Mouse (Mus musculus) spleen, embryonic (tissue): ENCODE results near the gene Pmvk.

Source experiments
- CTCF ChIA-PET: fragments of 350-600 bp; sonication (Branson Sonifier 250); formaldehyde crosslinking; loops from one replicate; lab custom pipeline; 2022; lab: Charles Lee

Gene Pmvk

DNA sequence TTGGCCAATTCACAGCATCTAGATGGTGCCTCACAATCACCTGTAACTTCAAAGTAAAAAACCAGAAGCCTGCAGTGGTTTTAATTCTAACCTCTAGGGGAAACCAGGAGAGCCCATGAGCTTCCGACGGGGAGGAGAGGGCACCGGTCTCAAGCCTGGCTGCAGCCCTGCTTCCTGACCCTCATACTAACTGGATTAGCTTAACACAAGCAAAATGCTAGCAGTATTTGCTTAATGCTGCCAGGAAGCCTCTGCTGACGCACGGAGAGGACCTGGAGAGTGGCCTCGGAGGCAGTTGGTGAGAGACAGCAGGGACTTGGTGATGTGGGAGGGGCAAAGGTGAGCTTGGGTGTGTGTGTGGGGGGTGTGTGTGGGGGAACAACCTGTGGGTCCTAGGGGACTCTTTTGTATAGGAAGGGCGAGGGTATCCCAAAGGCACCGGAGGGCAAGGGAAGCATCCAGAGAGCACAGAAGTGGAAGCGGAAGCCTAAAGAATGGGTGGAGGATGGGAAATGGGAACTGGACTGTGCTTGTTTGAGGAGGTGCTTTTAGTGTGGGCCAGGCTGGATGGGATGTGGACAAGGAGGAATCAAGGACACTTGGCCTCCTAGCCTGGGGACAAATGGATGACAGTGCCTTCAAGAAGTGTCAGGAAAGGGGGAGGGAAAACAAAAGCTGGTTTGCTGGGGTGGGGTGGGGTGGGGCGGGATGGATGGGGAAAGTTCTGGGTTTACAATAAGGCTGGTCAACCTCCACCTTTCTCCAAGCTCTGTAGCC lies at the start of gene Pmvk:
Gene Pmvk, plus strand, starts transcription at position 141 of the 777 bp plus-strand sequence.
- CTCF ChIA-PET = interaction anchor here (0.6 kb wide), 1 partner anchor 1148 kb away, joined by 6 read pairs; no protein-coding TSS in a partner anchor

DNA sequence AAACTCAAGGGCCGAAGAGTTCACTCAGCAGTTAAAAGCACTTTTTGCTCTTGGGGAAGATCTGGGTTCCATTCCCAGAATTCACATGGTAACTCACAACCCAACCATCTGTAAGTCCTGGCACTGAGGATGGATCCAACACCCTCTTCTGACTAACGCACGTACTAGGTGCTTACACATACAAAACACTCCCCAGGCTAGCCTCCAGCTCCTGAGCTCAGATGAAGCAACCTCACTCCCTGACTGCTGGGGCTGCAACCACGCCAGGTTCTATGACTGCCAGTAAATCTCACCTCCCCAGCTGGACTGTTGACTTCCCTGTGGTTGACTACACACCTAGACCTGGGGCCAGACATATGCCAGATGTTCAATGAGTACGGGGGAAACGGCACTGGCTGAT lies 47.5 kb upstream of the Pmvk start:
- CTCF ChIA-PET = no interaction called here

DNA sequence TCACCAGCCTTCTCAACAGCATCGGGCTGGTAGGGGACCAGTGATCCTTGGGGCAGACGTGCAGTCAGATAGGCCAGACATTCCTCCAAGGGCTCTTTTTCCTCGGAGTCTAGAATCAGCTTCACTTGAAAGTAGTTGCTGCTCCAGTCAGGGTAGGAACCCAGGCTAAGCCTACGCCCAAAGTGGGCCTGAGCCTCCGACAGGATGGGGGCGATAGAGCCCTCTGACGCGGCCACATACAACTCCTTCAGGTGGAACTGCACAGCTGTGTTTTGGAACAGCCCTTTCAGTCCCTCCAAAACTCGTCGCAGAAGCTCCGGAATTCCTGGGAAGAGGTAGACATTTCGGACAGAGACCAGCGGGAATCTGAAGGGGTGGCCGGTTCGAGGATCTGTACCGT lies 45.9 kb upstream of the Pmvk start:
- CTCF ChIA-PET = interaction anchor here (1.2 kb wide), 1 partner anchor 59 kb away, joined by 3 read pairs; no protein-coding TSS in a partner anchor

DNA sequence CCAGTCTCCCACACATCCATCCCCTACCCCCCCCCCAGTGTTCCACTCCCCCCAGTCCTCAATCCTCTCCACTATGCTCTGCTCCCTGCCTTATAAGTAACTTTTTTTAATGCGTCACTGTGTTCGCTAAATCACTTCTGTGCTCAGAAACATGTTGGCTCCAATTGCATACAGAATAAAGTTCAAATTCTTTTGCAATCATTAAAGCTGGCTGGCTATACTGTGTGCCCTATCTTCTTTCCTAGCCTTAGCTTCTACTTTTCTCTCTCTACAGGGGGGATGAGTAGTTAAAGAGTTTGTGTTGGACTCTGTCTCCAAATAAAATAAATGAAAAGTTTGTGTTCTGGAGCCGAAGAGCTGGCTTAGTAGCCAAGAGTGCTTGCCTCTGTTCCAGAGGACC lies 44.6 kb upstream of the Pmvk start:
- CTCF ChIA-PET = interaction anchor here (0.6 kb wide), 1 partner anchor 49 kb away, joined by 4 read pairs; no protein-coding TSS in a partner anchor

DNA sequence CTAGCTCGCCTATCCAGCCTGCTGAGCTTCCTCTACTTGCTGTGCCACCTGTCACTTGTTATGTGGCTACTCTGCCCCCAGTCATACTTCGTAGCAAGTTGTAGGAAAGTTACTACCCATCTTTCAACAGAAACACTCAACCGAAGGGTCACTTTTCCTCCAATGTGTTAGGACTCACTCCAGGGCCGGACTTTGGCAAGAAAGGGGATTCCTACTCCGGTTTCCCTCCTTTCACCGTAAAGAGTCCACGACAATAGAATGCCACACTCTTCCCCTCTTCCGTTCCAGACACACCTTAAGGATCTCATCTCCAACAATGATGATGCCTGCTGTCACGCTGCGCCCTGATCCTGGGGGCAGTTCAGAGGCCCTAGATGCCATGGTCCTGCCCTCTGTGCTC lies 43.5 kb upstream of the Pmvk start:
- CTCF ChIA-PET = no interaction called here

DNA sequence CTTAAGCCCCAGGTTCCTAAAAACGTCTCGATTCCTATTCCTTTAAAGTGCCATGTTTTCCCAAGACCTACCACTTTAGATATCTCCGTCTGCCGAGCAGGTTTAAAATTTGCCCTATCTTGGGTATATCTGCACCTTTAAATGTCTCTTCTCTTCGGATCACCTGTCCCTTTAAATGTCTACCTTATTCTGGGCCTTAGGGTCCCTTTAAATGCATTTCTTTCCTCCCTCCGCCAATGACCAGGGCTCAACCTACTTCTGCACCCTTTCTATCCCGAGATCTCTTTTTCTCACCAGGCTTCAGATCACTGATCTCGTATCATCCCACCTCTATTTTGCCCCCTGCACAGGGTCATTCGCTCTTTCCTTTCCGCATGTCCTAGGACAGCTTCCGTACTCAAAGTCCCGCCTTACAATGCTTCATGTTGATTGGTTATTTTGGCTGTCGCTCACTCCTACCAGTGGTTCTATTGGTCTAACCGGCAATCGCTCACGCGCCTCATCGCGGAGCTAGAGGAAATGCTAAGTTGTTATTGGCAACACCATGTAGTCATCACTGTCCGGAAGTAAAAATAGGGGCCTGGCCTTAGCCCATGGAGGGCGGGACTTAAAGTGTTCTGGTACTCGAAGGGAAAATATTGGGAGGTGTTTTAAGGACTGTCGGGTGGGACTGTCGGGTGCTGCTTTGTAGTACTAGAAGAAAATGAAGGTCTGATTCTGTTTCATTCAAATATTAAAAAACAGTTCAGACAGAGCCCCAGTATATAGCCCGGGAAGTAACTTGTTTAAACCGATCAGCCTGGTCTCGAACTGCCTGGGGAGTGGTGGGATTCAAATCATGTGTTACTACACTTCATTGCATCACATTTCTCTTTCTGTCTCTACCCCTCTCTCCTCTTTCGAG lies 42.6 kb upstream of the Pmvk start, which contains the start of gene Flad1:
Gene Flad1, minus strand, starts transcription at position 381 of the 904 bp plus-strand sequence.
- CTCF ChIA-PET = no interaction called here

DNA sequence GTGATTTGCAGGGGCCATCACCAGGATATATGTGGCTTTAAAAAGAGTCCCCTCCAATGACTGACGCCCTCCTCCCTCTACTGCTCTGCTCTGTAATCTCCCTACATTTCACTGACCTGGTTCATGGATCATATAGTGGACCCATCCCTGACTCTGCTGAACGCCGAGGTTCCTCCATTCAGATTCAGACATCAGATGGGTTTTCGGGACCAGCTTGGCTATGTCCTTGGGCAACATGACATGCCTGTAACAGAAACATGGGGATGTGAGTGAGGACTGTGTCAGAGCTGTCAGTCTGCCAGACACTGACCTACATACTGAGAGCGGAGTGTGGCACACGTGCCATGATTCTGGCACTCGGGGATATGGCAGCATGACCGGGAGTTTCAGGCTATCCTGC lies 38.2 kb upstream of the Pmvk start:
- CTCF ChIA-PET = interaction anchor here (0.5 kb wide), 1 partner anchor 558 kb away, joined by 8 read pairs; no protein-coding TSS in a partner anchor

DNA sequence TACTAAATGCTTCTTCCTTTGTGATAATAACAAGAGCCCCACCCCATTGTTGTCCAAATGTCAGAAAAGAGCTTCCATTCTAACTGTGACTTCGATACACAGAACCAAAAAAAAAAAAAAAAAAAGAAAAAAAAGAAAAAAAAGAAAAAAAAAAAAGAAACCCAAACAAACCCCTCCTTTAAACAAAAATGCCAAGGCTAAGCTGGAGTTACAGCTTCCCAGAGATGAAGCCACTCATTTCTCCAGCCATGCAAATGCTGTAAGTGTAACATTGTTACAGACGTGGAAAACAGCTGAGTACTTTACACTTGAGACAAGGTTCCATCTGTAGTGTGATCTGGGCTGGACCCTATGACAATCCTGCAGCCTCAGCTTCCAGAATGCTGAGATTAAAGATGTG lies 37.2 kb upstream of the Pmvk start:
- CTCF ChIA-PET = interaction anchor here (0.6 to 0.7 kb wide), 4 partner anchors 27 to 79 kb away, joined by 4 to 9 read pairs (median 4); no protein-coding TSS in a partner anchor

DNA sequence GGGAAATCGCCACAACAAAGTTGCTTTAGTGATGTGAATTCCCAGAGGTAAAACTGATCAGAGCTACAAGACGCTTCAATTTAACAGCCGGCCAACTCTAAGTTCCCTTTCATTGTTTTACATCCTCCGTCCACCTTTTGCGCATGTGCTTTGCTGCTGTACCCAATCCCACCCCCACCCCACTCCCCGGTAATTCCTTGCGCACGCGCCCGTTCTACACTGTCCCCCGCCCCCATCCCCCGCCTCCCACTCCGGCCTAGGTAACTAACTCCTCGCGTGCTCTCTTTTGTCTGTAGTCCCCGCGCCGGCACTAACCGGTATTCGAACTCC lies 36.5 kb upstream of the Pmvk start:
- CTCF ChIA-PET = no interaction called here

DNA sequence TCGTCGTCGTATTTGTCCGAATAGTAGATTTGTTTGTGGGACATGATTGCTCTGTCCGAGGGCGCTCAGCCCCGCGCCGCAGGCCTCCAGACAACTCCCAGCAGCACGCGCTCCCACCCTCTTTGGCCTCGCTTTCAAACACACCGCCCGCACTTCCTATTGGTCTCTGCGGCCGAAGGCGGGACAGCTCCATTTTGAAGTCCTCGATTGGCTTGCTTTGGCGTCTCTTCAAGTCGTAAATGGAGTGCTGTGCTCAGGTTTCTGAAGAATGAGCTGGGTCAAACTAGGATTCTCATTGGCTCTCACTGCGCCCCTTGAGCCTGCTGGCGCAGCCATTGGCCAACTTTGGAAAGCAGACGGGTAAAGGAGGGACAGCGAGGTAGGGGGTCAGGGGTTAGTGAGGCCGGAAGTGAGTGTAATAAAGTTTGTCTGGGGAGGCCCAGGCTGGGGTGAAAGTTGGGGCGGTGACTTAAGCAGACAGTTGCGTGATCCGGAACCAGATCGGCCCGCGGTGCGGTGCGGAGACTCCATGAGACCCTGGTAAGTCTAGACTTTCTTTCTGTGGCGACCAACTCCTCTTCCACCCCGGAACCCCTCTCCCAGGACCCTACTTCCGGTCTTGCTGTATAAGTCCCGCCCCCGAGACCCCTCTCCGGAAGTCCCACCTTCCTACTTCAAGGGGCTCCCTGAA lies 36.0 kb upstream of the Pmvk start, which contains the start of the genes Cks1b and Shc1:
Gene Cks1b, minus strand, starts transcription at position 214 of the 691 bp plus-strand sequence.
Gene Shc1, plus strand, starts transcription at position 274 of the 691 bp plus-strand sequence.
- CTCF ChIA-PET = no interaction called here

DNA sequence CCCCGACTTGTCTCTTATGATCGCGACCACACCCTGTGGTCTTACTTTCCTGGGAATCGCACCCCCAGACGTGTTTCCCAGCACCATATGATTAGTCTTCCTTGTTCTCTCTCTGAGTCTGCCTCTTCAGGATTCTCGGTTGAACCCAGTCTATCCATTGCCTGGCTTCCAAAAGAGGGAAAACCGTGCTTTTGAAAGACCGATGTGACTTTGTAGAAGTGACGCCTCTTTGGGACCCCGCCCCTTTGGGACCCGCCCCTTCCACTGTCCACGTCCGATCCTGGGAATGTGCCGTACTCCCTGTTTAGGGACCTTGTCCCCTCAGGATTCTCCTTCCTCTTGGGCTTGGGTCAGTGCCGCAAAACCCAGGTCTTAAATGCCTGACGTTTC lies 35.5 kb upstream of the Pmvk start:
- CTCF ChIA-PET = no interaction called here

DNA sequence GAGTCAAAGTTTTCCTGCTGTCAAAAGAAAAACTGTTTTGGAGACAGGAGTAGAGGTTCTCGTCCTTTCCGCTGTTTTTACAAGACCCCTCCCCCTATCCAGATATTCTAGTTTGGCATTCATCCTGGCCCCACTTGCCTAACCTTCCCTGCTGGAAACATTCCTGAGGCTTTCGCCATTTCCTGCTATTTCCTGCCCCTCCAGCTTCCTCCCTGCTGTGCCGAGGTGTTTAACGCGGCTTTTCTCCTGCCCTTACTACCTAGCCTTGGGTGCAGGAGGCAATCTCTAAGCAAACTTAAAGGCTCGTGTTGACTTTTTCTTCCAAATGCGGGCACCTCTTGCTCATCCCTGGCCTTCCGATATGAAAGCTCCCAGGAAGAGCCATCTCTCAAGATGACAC lies 34.8 kb upstream of the Pmvk start:
- CTCF ChIA-PET = no interaction called here

DNA sequence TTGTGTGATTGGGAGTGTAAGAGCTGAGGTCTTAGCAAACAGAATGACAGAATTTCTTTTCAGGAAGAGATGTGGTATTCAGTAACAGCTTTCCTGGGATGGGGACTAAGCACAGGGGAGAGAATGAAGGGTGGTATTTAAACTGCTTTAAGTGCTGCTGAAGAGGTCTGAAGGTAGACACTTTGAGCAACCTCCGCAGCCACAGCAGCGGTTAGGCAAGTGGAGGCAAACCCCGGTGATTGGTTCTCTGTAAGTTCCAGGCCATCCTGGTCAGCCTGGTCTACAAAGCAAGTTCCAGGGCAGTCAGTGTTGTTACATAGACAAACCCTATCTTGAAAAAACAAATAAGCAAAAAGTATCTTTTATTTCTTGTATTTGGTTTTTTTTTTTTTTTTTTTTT lies 34.4 kb upstream of the Pmvk start:
- CTCF ChIA-PET = no interaction called here

DNA sequence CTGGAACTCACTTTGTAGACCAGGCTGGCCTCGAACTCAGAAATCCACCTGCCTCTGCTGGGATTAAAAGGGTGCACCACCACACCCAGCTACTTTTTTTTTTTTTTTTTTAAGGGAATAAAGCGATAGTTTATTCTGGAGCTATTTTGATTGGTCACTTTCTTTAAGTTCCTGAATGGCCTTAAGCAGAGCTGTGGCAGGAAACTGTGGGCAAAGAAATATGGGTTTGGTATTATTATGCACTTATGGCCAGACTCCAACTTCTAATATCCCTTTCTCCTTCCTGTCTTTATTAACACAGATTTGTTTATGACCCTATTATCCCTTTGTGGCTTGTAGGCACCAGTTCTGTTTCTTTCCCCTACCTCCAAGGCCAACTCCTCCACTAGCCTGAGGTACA lies 33.9 kb upstream of the Pmvk start:
- CTCF ChIA-PET = no interaction called here

DNA sequence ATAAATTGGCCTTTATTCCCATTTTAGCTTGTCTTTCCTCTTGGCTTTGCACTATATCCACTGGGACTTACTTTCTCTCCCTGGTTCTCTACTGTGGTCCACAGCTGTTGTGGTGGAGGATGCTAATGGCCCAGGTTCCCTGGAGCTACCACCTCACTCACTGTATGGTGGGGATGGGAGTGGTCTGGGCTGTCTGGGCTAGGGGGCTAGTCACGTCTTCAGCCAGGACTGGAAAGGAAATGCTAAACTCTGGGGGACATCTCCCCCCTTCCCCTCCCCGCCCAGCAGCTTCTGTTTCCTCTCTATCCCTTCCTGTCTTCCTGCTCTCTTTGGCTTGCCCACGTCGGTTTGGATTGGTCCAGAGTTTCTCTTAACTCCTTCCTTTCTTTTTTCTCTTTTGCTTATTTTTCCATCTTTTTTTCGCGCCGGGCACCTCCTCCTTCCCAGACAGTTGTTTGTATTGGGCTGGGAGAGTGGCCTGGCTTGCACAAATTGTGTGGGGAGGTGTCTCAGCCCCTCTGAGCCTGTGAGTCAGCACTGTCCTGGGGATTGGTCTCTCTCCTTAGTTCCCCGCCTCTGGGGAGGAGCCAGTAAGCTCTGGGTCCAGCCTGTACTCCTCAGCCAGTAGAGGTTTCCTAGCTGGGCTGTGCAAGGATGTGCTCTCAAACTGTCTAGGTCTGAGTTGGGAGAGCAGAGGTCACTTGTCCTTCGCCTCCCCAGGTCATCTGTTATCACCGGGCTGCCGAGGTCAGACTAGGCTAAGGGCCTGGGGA lies 33.2 kb upstream of the Pmvk start:
- CTCF ChIA-PET = no interaction called here

DNA sequence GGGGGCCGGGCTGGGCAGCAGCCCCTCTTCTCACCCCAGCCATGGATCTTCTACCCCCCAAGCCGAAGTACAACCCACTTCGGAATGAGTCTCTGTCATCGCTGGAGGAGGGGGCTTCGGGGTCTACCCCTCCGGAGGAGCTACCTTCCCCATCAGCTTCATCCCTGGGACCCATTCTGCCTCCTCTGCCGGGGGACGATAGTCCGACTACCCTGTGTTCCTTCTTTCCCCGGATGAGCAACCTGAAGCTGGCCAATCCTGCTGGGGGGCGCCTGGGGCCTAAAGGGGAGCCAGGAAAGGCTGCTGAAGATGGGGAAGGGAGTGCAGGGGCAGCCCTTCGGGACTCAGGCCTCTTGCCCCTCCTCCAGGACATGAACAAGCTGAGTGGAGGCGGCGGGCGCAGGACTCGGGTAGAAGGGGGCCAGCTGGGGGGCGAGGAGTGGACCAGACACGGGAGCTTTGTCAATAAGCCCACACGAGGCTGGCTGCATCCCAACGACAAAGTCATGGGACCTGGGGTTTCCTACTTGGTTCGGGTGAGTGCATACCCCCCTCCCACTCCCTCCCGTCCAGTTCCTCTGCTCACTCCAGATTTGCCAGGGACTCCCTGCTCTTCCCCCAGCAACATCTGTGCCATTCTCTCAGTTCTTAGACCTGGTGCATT lies 32.4 kb upstream of the Pmvk start:
- CTCF ChIA-PET = no interaction called here

DNA sequence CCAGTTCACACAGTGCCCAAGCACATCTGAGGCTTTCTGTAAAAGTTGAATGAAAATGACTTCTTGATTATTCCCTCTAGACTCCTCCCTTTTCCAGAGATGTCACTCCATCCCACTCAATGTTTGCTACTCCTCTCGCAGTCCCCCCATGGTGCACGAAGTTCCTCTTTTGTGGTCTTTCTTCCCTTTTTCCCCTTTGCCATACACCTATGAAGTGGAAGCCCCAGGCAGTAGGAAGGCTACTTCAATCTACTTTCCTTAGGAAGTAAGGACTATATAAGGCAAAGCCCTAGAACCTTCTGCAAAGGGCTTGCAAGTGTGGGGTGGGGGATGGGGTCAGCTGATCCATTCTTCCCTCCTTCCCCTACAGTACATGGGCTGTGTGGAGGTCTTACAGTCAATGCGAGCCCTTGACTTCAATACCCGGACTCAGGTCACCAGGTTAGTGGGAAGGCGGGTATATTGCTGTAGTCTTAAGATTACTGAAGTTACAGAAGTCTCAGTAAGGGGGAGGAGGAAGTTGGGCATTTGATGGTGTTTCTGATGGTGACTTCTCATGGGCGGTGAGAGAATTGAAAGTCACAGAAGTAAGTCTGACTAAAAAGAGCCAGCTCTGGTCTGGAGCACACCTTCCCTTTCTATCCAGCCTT lies 31.7 kb upstream of the Pmvk start:
- CTCF ChIA-PET = no interaction called here

DNA sequence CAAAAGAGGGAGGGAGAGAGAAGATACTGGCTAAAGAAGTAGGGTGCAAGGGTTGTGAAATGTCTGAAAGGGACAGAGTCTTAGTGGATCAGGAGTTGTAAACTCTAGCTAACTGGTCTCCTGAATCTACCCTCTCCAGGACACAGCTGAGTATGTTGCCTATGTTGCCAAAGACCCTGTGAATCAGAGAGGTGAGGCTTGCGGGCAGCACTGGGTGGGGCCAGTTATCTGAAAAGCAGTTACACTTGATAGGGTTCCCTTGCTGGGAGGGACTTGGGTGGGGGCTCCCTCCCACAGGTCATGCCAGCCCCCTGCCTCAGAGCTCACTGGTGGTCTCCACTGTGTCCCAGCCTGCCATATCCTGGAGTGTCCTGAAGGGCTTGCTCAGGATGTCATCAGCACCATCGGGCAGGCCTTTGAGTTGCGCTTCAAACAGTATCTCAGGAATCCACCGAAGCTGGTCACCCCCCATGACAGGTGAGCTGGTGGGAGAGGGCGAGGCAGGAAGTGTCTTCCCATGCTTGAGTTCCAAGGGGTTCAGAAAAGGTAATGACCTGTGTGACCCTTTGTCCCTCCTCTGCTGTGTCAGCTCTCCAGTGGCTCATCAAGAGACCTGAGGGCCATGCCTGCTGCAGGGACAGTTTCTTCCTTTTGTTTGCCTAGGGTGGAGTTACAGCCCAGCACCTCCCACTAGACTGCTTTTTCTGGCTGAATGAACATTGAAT lies 29.8 kb upstream of the Pmvk start:
- CTCF ChIA-PET = no interaction called here

DNA sequence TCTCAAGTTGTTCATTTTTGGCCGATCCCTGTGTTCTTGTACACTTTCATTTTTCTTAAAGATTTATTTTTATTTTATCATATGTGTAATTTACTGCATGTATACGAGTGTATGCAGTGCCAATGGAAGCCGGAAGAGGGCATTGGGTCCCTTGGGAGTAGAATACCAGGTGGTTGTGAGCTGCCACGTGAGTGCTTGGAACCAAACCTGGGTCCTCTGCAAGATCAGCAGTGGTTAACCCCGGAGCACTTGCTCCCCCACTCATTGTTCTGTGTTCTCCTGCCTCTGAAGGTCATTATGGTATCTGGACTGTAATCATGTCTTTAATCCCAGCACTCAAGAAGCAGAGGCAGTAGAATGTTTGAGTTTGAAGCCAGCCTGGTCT lies 29.2 kb upstream of the Pmvk start:
- CTCF ChIA-PET = interaction anchor here (0.6 kb wide), 1 partner anchor 41 kb away, joined by 3 read pairs; no protein-coding TSS in a partner anchor
